In the genomic region with DNA sequence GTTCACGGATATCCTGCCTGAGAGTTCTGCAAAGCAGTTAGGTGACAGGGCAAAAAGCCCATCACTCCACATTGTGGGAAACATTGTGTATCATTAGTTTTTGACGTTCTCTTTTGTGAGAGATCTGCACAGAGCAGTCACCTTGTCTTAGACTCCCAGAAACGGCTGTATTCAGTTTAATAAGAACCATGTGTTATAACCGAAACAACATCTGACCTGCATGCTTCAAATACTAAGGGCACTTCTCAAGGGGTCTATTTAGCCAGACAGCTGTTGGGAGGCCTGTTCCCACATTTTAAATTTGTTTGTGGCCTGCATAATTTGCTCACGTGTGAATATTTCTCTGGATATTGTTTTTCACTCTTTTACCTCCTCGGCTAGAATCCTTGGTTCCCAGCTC, we compare ENCODE assay signal across 22 mouse cellular contexts.
A peak's percentile ranks its signal among the peaks of the same experiment; 100 is the strongest.
DNase-seq lines count a peak whose midpoint lies in the region; ATAC-seq and TF ChIP-seq lines count a peak whose summit lies in the region.
"Had no signal": no experiment of that assay in that cellular context is flagged by ENCODE, and none has a peak within 500 bp of the region (broad histone marks: within the 10 kb centered on the region; RNA-seq: fewer than 3 reads in every experiment).

No protein-coding gene starts in this region.

- no peaks in the 10 kb centered on the region; the same call in 1 of the 2 replicates for H3K9me3 ChIP-seq in forebrain, embryonic 10.5 days
- no peaks in the 10 kb centered on the region for H3K9me3 ChIP-seq in forebrain, embryonic 16.5 days (ENCODE audit: control insufficient read depth, low read length)
- no peaks in the 10 kb centered on the region for H3K9me3 ChIP-seq in limb, embryonic 10.5 days (replicated peaks)

- no peak overlapping the region for H3K9ac ChIP-seq in forebrain, embryonic 16.5 days (replicated peaks; ENCODE audit: low read depth, low read length)
- H3K9ac ChIP-seq: hindbrain, embryonic 14.5 days; liver, postnatal 0 days had no signal

- H3K4me1 ChIP-seq in forebrain, embryonic 10.5 days, result peaks cover 7% of the 10 kb centered on the region; the same call in 1 of the 2 replicates
- no peaks in the 10 kb centered on the region for H3K4me1 ChIP-seq in forebrain, embryonic 16.5 days (replicated peaks; ENCODE audit: control insufficient read depth, insufficient read depth, low read length)
- H3K4me1 ChIP-seq in lung, adult 2 months (ENCODE audit: control insufficient read depth, insufficient read depth, low read length), result peaks cover 8% of the 10 kb centered on the region
- peaks cover 28% of the 10 kb centered on the region for H3K4me1 ChIP-seq in limb, embryonic 10.5 days

- WGBS in forebrain, embryonic 10.5 days, result 74% methylated on average over 6 of the region's 6 CpGs
- WGBS in forebrain, embryonic 16.5 days, result 70% methylated on average over 6 of the region's 6 CpGs
- 66% methylated on average over 6 of the region's 6 CpGs for WGBS in lung, adult 2 months
- 34% methylated on average over 6 of the region's 6 CpGs for WGBS in limb, embryonic 10.5 days

- H3K36me3 ChIP-seq in forebrain, embryonic 10.5 days (replicated peaks), result no peaks in the 10 kb centered on the region
- no peaks in the 10 kb centered on the region for H3K36me3 ChIP-seq in forebrain, embryonic 16.5 days (ENCODE audit: control insufficient read depth, insufficient read depth)
- H3K36me3 ChIP-seq in limb, embryonic 10.5 days, result no peaks in the 10 kb centered on the region

- no peak for TF ChIP-seq POLR2A in lung, adult 2 months (IDR thresholded peaks at IDR 0.05; ENCODE audit: borderline replicate concordance, extremely low read depth, low read depth, low read length)

- no peak for TF ChIP-seq CTCF in lung, adult 2 months (IDR thresholded peaks at IDR 0.05; ENCODE audit: insufficient read depth, low read length)

- no peaks in the 10 kb centered on the region for H3K27me3 ChIP-seq in forebrain, embryonic 10.5 days (ENCODE audit: poor library complexity, severe bottlenecking)
- H3K27me3 ChIP-seq in forebrain, embryonic 16.5 days (replicated peaks; ENCODE audit: control insufficient read depth, insufficient read depth, low read length), result no peaks in the 10 kb centered on the region
- H3K27me3 ChIP-seq in limb, embryonic 10.5 days (ENCODE audit: low read depth, poor library complexity, severe bottlenecking), result no peaks in the 10 kb centered on the region
- H3K27me3 ChIP-seq: CH12.LX had no signal

- no peak for DNase-seq in forebrain, embryonic 10.5 days (ENCODE audit: extremely low spot score, low spot score)
- DNase-seq in lung, adult 2 months, result peak; percentile 2
- DNase-seq in lung, adult 18-20 months, result no peak
- DNase-seq in limb, embryonic 10.5 days (ENCODE audit: low spot score), result no peak
- no peak for DNase-seq in kidney, adult 11 months
- DNase-seq in ovary, postnatal 10 days (ENCODE audit: low spot score), result no peak
- DNase-seq: adrenal gland, postnatal 10 days; cerebellum, adult 11-12 months; cerebellum, postnatal 36 days; gastrocnemius, postnatal 36 days; heart, postnatal 10 days; liver; liver, postnatal 0 days; lung, postnatal 4 days; right cerebral cortex, postnatal 4 days had no signal

- H3K4me2 ChIP-seq in forebrain, embryonic 16.5 days (ENCODE audit: low read length), result no peak overlapping the region
- H3K4me2 ChIP-seq: hindbrain, embryonic 14.5 days; midbrain, embryonic 11.5 days had no signal

- ATAC-seq in forebrain, embryonic 16.5 days, result no peak
- no peak for ATAC-seq in monocyte, adult 5-6 weeks (replicated peaks; ENCODE audit: insufficient number of reproducible peaks, low FRiP score, low TSS enrichment, poor library complexity, severe bottlenecking)
- ATAC-seq: intestine, embryonic 16.5 days; liver, postnatal 0 days had no signal

- peak overlapping the region; percentile 35; the same call in 1 of the 2 replicates for H3K27ac ChIP-seq in forebrain, embryonic 10.5 days
- H3K27ac ChIP-seq in forebrain, embryonic 16.5 days (ENCODE audit: low read length), result no peak overlapping the region
- H3K27ac ChIP-seq in limb, embryonic 10.5 days, result peak overlapping the region; percentile 73
- H3K27ac ChIP-seq: hindbrain, embryonic 14.5 days; kidney, postnatal 0 days had no signal

- H3K4me3 ChIP-seq in forebrain, embryonic 10.5 days, result no peak overlapping the region
- no peak overlapping the region for H3K4me3 ChIP-seq in forebrain, embryonic 16.5 days (replicated peaks; ENCODE audit: low read length)
- no peak overlapping the region for H3K4me3 ChIP-seq in lung, adult 2 months (replicated peaks; ENCODE audit: extremely low read depth, low read depth, low read length)
- H3K4me3 ChIP-seq in limb, embryonic 10.5 days, result no peak overlapping the region
